Mouse (Mus musculus) testis, adult 2 months (tissue): ENCODE data around the gene Fam217b. TPM values are rescaled to one million over a fixed set of nuclear protein-coding genes. Genes with fewer than 3 reads are reported as not detected.

Experiments
- H3K27ac ChIP-seq: fragments of 200-500 bp; 2 replicates; pipeline ENCODE4 v1.5.1; 2012; ENCODE audit warnings: low read depth, low read length; ENCODE audit not compliant: control insufficient read depth, insufficient read depth
- H3K27me3 ChIP-seq: fragments of 200-500 bp; 2 replicates; pipeline ENCODE4 v1.6.1; 2012; ENCODE audit warnings: mild to moderate bottlenecking, low read length, moderate library complexity; ENCODE audit not compliant: control insufficient read depth, insufficient read depth
- H3K36me3 ChIP-seq: fragments of 200-500 bp; 2 replicates; pipeline ENCODE4 v1.6.1; 2012; ENCODE audit warnings: mild to moderate bottlenecking, low read length; ENCODE audit not compliant: control insufficient read depth, insufficient read depth
- H3K4me1 ChIP-seq: fragments of 200-500 bp; 2 replicates; pipeline ENCODE4 v1.6.1; 2012; ENCODE audit warnings: low read length; ENCODE audit not compliant: control insufficient read depth, insufficient read depth
- H3K4me3 ChIP-seq: fragments of 200-500 bp; 2 replicates; pipeline ENCODE4 v1.5.1; 2012; ENCODE audit warnings: low read depth, mild to moderate bottlenecking, low read length, moderate library complexity, mixed read lengths; ENCODE audit not compliant: control insufficient read depth
- CTCF ChIP-seq: fragments of 200-500 bp; IDR thresholded peaks from 2 replicates; pipeline ENCODE4 v1.5.1; 2012; ENCODE audit warnings: low read depth, mild to moderate bottlenecking, inconsistent platforms, low read length, moderate library complexity; ENCODE audit not compliant: control insufficient read depth, insufficient read depth, insufficient replicate concordance
- POLR2A ChIP-seq: fragments of 200-500 bp; IDR thresholded peaks from 2 replicates; pipeline ENCODE4 v1.6.1; 2012; ENCODE audit warnings: low read depth, mild to moderate bottlenecking, inconsistent platforms, low read length, moderate library complexity; ENCODE audit not compliant: control insufficient read depth
- polyA plus RNA-seq: library from polyadenylated mRNA; depleted of rRNA; stranded (reverse); fragments of >200 nt; gene quantifications from 2 replicates; pipeline ENCODE4 v1.2.3, GENCODE M21; 2012; rRNA removed

The Fam217b gene
- 1.8 and 2.6 TPM in 2 replicates for polyA plus RNA-seq

DNA sequence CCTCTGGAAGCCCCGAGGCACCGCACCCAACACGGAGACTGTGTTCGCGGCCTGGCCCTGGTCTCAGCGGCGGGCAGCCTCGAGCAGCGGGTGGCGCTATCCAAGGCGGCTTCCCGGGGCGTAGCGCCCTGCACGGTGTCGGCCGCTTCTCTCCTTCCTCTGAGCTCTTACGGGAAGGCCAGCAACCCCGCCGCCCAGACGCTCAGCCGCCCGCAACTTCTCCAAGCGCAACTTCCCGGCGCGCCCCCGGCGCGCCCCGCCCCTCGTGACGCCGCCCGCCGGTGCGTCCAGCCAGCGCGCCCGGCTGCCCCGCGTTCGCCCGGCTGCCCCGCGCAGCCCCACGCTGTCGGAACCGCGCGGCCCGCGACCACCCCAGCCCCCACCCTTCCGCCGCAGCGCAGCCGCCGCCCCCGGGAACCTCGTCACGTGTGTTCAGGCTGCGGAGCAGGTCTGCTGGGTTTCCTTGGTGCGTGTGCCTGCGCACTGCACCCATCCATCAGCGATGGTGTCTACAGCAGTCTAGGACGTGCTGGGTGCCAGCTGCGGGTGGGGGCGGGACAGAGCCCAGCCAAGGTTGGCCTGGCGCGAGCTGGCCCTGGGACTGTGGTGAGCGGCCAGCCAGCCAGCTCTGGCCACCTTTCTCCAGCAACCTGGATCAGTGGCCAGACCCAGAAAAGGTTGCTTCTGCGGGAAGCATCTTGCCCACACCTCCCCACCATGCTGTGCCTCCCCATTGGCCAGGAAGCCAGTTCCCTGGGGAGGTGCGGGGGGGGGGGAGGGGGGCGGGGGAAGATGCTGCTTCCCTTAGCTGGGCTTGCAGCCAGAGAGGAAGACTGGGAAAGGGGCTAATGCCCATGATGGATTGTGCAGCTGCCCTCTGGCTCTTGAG is at the start of gene Fam217b, which contains the start of gene Ppp1r3d:
TSS of gene Fam217b (plus strand) at position 264 of the 889 bp plus-strand sequence.
TSS of gene Ppp1r3d (minus strand) at position 212 of the 889 bp plus-strand sequence.
- Histone ChIP-seq H3K4me3 (peak within 1 kb of the TSS; percentile 89), H3K27me3 (no peaks in the 10 kb centered on the region), H3K27ac (peak within 1 kb of the TSS; percentile 24; the same call in 1 of the 2 replicates), H3K36me3 (no peaks in the 10 kb centered on the region), H3K4me1 (peaks cover 18% of the 10 kb centered on the region)
- TF ChIP-seq CTCF (no peak), POLR2A (no peak)

DNA sequence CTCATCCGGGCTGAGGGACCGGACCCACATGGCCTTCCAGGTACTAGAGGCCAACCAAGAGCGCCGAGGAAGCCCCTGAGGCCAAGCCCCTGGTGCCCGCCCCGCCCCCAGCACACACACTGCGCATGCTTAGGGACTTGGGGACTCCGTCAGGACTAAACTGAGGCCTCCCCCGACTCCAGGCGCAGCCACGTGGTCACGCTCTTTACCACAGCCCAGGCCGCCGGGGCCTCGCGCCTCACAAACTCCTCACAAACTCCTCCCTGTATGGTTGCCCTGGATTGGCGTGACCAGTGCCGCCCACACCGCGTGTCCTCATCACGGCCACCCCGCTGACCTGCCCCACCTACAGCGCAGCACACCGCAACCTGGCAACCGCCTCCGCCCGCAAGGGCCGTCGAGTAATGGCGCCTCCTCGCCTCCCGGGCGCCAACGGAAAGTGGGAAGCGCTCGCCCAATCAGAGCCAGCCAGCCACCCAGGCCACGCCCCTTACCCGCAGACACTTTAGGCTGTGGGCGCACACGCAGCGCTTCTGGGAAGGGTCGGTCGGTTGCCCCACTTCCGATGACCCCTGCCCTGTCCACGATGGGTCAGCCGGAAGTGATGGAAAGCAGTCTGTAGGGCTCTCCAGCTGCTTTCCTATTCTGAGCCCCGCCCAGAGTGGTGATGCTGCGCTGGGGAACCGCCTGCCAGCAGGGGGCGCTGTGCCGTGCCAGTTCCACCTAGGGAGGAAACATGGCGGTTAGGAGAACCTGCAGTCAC is 7.1 kb upstream of the Fam217b start, which contains the start of gene Sycp2:
TSS of gene Sycp2 (minus strand) at position 633 of the 763 bp plus-strand sequence.
- Histone ChIP-seq H3K4me1 (no peaks in the 10 kb centered on the region), H3K27me3 (no peaks in the 10 kb centered on the region), H3K36me3 (no peaks in the 10 kb centered on the region), H3K27ac (peak within 1 kb of the TSS; percentile 99), H3K4me3 (peak within 1 kb of the TSS; percentile 97)
- TF ChIP-seq CTCF, result peak; percentile 100
- TF ChIP-seq POLR2A, result peak; percentile 90

DNA sequence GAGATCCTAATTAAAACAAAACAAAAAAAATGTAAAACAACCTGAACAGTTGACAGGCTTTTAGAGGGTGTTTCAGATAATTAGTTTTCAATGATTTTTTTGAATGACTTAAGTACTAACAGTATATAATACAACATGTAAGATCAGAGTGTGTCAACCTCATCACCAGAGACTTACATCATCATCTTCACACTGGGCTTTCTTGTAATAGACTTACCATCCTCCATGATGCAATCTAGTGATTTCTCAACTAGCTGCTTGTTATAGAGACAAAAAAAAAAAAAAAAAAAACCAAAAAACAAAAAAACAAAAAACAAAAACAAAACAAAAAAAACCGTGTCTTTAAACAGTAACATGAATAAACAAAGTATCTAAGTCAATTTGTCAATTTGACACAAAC is 5.3 kb upstream of the Fam217b start:
- Histone ChIP-seq H3K27ac (no peak overlapping the region), H3K36me3 (no peaks in the 10 kb centered on the region), H3K4me3 (no peak overlapping the region), H3K27me3 (no peaks in the 10 kb centered on the region), H3K4me1 (peaks cover 12% of the 10 kb centered on the region)
- TF ChIP-seq CTCF, result no peak
- no peak for TF ChIP-seq POLR2A

DNA sequence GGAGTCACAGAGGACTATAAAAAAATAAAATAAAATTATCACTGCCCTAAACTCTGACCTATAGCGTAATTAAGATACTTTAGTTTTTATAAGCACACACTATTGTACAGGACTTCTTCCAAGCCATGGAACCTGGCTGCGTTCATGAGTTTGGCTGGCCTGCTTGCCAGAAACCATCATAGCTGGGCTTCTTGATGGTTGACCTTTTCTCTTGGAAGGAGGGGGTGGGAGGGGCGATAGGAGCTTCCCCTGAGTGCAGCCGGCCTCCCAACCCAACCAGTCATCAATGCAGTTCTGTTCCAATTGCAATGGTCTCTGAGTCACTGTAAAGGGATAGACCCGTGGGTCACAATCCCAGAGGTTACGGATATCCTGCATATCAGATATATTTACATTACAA is 4.0 kb upstream of the Fam217b start:
- H3K36me3 ChIP-seq, result no peaks in the 10 kb centered on the region
- no peak overlapping the region for H3K27ac ChIP-seq
- no peak for TF ChIP-seq CTCF
- TF ChIP-seq POLR2A, result no peak
- H3K27me3 ChIP-seq, result no peaks in the 10 kb centered on the region
- no peak overlapping the region for H3K4me3 ChIP-seq
- peaks cover 18% of the 10 kb centered on the region for H3K4me1 ChIP-seq

DNA sequence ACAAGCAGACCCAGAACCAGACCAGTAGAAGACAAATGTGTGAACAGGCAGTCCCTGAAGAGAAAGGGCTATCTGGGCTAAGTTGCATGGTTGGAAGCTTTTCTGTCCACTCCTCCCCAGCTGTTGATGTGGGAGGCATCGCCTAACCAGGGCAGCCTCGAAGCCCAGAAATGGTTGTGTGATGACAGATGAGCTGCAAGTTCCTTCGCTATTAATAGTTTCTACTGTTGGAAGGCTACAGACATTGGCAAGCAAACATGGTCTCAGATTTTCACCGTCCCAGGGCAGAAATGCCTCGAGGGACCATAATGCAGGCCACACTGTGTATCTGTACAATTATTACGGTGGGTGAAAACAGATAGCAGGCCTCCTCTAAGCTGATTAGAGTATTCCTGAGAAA is 1.7 kb upstream of the Fam217b start:
- peaks cover 18% of the 10 kb centered on the region for H3K4me1 ChIP-seq
- no peak overlapping the region for H3K27ac ChIP-seq
- TF ChIP-seq POLR2A, result no peak
- no peak overlapping the region for H3K4me3 ChIP-seq
- H3K36me3 ChIP-seq, result no peaks in the 10 kb centered on the region
- H3K27me3 ChIP-seq, result no peaks in the 10 kb centered on the region

DNA sequence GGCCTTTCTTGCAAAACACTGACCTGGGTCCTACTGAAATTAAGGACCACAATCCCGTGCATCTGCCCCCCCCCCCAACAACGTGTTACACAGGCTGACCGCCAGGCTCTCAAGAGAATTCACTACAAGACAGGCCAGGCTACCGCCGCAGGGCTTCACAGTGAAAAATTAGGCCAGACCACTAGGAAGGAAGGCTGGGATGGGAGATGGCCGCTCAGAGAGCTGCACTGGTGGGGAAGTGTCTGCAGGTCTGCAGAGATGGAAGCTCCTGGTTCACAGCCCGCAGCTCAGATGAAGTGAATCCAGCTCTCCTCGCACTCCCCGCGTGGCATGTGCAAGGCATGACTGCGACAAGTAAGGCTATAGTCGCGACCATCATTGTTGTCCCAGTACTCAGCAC is 1.2 kb upstream of the Fam217b start:
- Histone ChIP-seq H3K27me3 (no peaks in the 10 kb centered on the region), H3K4me3 (peak overlapping the region; percentile 89), H3K27ac (no peak overlapping the region), H3K36me3 (no peaks in the 10 kb centered on the region), H3K4me1 (peaks cover 18% of the 10 kb centered on the region)
- no peak for TF ChIP-seq CTCF
- TF ChIP-seq POLR2A, result no peak
